Mouse (Mus musculus) kidney, adult 2 months (tissue): Measurements from ENCODE around the gene Capn1.

ENCODE experiments used
- CTCF ChIP-seq: fragments of 200-500 bp; conservative IDR thresholded peaks from 2 replicates; pipeline ENCODE4 v1.5.1; 2011; ENCODE audit warnings: low read depth, mild to moderate bottlenecking, control low read depth, low read length, moderate library complexity, mixed read lengths; ENCODE audit not compliant: insufficient read depth, insufficient read length
- POLR2A ChIP-seq: fragments of 200-500 bp; IDR thresholded peaks from one replicate; pipeline ENCODE4 v1.6.1; 2011; ENCODE audit warnings: low read depth, low read length, control low read depth

- TF ChIP-seq POLR2A (no peak), CTCF (no peak)
These were observed 62.4 kb downstream of the Capn1 start for GRCm38 (mm10) chr19:5953201-5953770.
